Mouse (Mus musculus) MEL (cell line): Measurements from ENCODE around the gene B830017H08Rik. TPM values are rescaled to one million over a fixed set of nuclear protein-coding genes. Genes with fewer than 3 reads are reported as not detected.
A peak's percentile ranks its signal among the peaks of the same experiment; 100 is the strongest.

ENCODE experiments used
- DNase-seq: peaks from one replicate; pipeline ENCODE4 v3.0.0; 2011; ENCODE audit warnings: low read depth, low spot score
- H3K27ac ChIP-seq: 2 replicates; pipeline ENCODE4 v1.5.1; 2012; ENCODE audit warnings: low read depth, mild to moderate bottlenecking, control low read depth, low read length, moderate library complexity; ENCODE audit not compliant: control insufficient read depth
- H3K27me3 ChIP-seq, 2 experiments: fragments of 150-350 bp in 1 of 2; sonication (generic) in 1 of 2; 2 replicates each; pipeline ENCODE4 v1.6.1; 2012; ENCODE audit warnings: low read length in 2 of 2, mild to moderate bottlenecking in 2 of 2, improper control_type of control experiment in 1 of 2, moderate library complexity in 1 of 2; ENCODE audit not compliant: insufficient read depth in 2 of 2, control insufficient read depth in 1 of 2
- H3K36me3 ChIP-seq, 2 experiments: 2 replicates each; pipeline ENCODE4 v1.6.1; 2012 to 2014; ENCODE audit warnings: low read length in 2 of 2, improper control_type of control experiment in 1 of 2, inconsistent platforms in 1 of 2, mild to moderate bottlenecking in 1 of 2; ENCODE audit not compliant: insufficient read depth in 2 of 2, control insufficient read depth in 1 of 2
- H3K4me1 ChIP-seq, 2 experiments: fragments of 150-350 bp in 1 of 2; sonication (generic) in 1 of 2; 2 replicates each; pipeline ENCODE4 v1.6.1; 2012; ENCODE audit warnings: low read length in 2 of 2, improper control_type of control experiment in 1 of 2, mild to moderate bottlenecking in 1 of 2; ENCODE audit not compliant: insufficient read depth in 2 of 2, control insufficient read depth in 1 of 2
- H3K4me3 ChIP-seq, 2 experiments: fragments of 150-350 bp in 1 of 2; sonication (generic) in 1 of 2; 2 replicates each; pipeline ENCODE4 v1.5.1; 2012; ENCODE audit warnings: low read depth in 2 of 2, low read length in 2 of 2, mild to moderate bottlenecking in 2 of 2, moderate library complexity in 2 of 2, control low read depth in 1 of 2, improper control_type of control experiment in 1 of 2; ENCODE audit not compliant: control insufficient read depth in 1 of 2, insufficient read depth in 1 of 2
- H3K79me2 ChIP-seq: 2 replicates; pipeline ENCODE4 v1.6.1; 2012; ENCODE audit warnings: mild to moderate bottlenecking, low read length, moderate library complexity; ENCODE audit not compliant: control insufficient read depth, poor library complexity, insufficient read depth
- H3K9ac ChIP-seq: 2 replicates; pipeline ENCODE4 v1.6.1; 2012; ENCODE audit warnings: low read depth, mild to moderate bottlenecking, control low read depth, low read length, moderate library complexity; ENCODE audit not compliant: control insufficient read depth, poor library complexity, severe bottlenecking
- H3K9me3 ChIP-seq: fragments of 150-350 bp; sonication (generic); replicated peaks from 2 replicates; pipeline ENCODE4 v1.6.1; 2012; ENCODE audit warnings: mild to moderate bottlenecking, low read length, improper control_type of control experiment, moderate library complexity; ENCODE audit not compliant: insufficient read depth
- CHD1 ChIP-seq: IDR thresholded peaks from 2 replicates; pipeline ENCODE4 v1.6.1; 2012; ENCODE audit warnings: low read depth, mild to moderate bottlenecking, inconsistent platforms, low read length, improper control_type of control experiment
- CTCF ChIP-seq, 3 experiments: IDR thresholded peaks in 2 of 3; conservative IDR thresholded peaks in 1 of 3; 2 replicates each; pipeline ENCODE4 v1.5.1; 2011 to 2012; ENCODE audit warnings: low read length in 3 of 3, low read depth in 2 of 3, mild to moderate bottlenecking in 2 of 3, improper control_type of control experiment in 1 of 3, inconsistent platforms in 1 of 3, mixed read lengths in 1 of 3, moderate library complexity in 1 of 3; ENCODE audit not compliant: control insufficient read depth in 1 of 3, insufficient read depth in 1 of 3, poor library complexity in 1 of 3, severe bottlenecking in 1 of 3
- ELF1 ChIP-seq: IDR thresholded peaks from 2 replicates; pipeline ENCODE4 v1.6.1; 2014; ENCODE audit warnings: low read depth, mild to moderate bottlenecking, inconsistent platforms, low read length, improper control_type of control experiment, moderate library complexity
- EP300 ChIP-seq, 2 experiments: IDR thresholded peaks; 2 replicates each; pipeline ENCODE4 v1.6.1; 2011; ENCODE audit warnings: improper control_type of control experiment in 2 of 2, low read length in 2 of 2, low read depth in 1 of 2, mild to moderate bottlenecking in 1 of 2
- ETS1 ChIP-seq: IDR thresholded peaks from 2 replicates; pipeline ENCODE4 v1.6.1; 2012; ENCODE audit warnings: low read depth, mild to moderate bottlenecking, inconsistent platforms, low read length, improper control_type of control experiment, moderate library complexity
- KAT2A ChIP-seq: conservative IDR thresholded peaks from 2 replicates; pipeline ENCODE4 v1.6.1; 2012; ENCODE audit warnings: low read depth, low read length, improper control_type of control experiment, inconsistent platforms
- MAZ ChIP-seq: IDR thresholded peaks from 2 replicates; pipeline ENCODE4 v1.6.1; 2012; ENCODE audit warnings: low read depth, mild to moderate bottlenecking, inconsistent platforms, low read length, improper control_type of control experiment
- MYB ChIP-seq: IDR thresholded peaks from 2 replicates; pipeline ENCODE4 v1.6.1; 2011; ENCODE audit warnings: mild to moderate bottlenecking, low read depth, low read length, improper control_type of control experiment
- NRF1 ChIP-seq: IDR thresholded peaks from 2 replicates; pipeline ENCODE4 v1.6.1; 2014; ENCODE audit warnings: low read depth, mild to moderate bottlenecking, inconsistent platforms, low read length, improper control_type of control experiment, moderate library complexity; ENCODE audit not compliant: poor library complexity, insufficient read depth, severe bottlenecking
- POLR2A ChIP-seq, 2 experiments: IDR thresholded peaks; 2 replicates each; pipeline ENCODE4 v1.6.1; 2011 to 2012; ENCODE audit warnings: low read length in 2 of 2, mild to moderate bottlenecking in 2 of 2, control low read depth in 1 of 2, improper control_type of control experiment in 1 of 2, low read depth in 1 of 2, moderate library complexity in 1 of 2; ENCODE audit not compliant: control insufficient read depth in 1 of 2, insufficient read depth in 1 of 2, poor library complexity in 1 of 2
- POLR2AphosphoS5 ChIP-seq: IDR thresholded peaks from 2 replicates; pipeline ENCODE4 v1.6.1; 2012; ENCODE audit warnings: low read depth, borderline replicate concordance, mild to moderate bottlenecking, inconsistent platforms, low read length, moderate library complexity, mixed read lengths
- SMC3 ChIP-seq: IDR thresholded peaks from 2 replicates; pipeline ENCODE4 v1.6.1; 2011; ENCODE audit warnings: low read depth, low read length, improper control_type of control experiment
- TBP ChIP-seq: IDR thresholded peaks from 2 replicates; pipeline ENCODE4 v1.8.0; 2011; ENCODE audit warnings: low read depth, low read length, improper control_type of control experiment
- TCF12 ChIP-seq: IDR thresholded peaks from 2 replicates; pipeline ENCODE4 v1.6.1; 2014; ENCODE audit warnings: low read depth, mild to moderate bottlenecking, inconsistent platforms, low read length, improper control_type of control experiment, moderate library complexity
- UBTF ChIP-seq: IDR thresholded peaks from 2 replicates; pipeline ENCODE4 v1.6.1; 2012; ENCODE audit warnings: low read depth, mild to moderate bottlenecking, inconsistent platforms, low read length, improper control_type of control experiment, moderate library complexity, borderline replicate concordance; ENCODE audit not compliant: insufficient read depth
- USF2 ChIP-seq, 2 experiments: IDR thresholded peaks; 2 replicates each; pipeline ENCODE4 v1.6.1; 2011 to 2012; ENCODE audit warnings: improper control_type of control experiment in 2 of 2, low read length in 2 of 2, borderline replicate concordance in 1 of 2, inconsistent platforms in 1 of 2, low read depth in 1 of 2, mild to moderate bottlenecking in 1 of 2; ENCODE audit not compliant: insufficient read depth in 1 of 2
- ZC3H11A ChIP-seq: IDR thresholded peaks from 2 replicates; pipeline ENCODE4 v1.6.1; 2012; ENCODE audit warnings: low read depth, mild to moderate bottlenecking, inconsistent platforms, low read length, improper control_type of control experiment
- polyA plus RNA-seq, 2 experiments: library from polyadenylated mRNA; stranded (reverse) in 1 of 2; unstranded in 1 of 2; fragments of >175 nt in 1 of 2; fragments of >200 nt in 1 of 2; gene quantifications; 2 replicates each; pipeline versions ENCODE4 v1.2.1 to v1.2.4; 2012; ENCODE audit warnings: low replicate concordance in 2 of 2, low read depth in 1 of 2; ENCODE audit not compliant: insufficient read length in 2 of 2, insufficient read depth in 1 of 2, missing spikeins in 1 of 2
- total RNA-seq: library from RNA; depleted of rRNA; stranded (reverse); fragments of 300-350 nt; gene quantifications from 2 replicates; pipeline ENCODE4 v1.2.3, GENCODE M21; 2012

B830017H08Rik gene
- total and polyA plus RNA-seq, 3 experiments = 0.06 TPM; not detected in 2

GRCm38 (mm10) chr16:17802456-17802838 lies 30.5 kb upstream of the B830017H08Rik start:
- no peaks in the 10 kb centered on the region; a peak in 1 of 4 replicates for H3K36me3 ChIP-seq
- H3K4me3 ChIP-seq = no peak overlapping the region
- H3K4me1 ChIP-seq = peaks cover 0 to 23% of the 10 kb centered on the region in 2 experiments; a peak in 2 of 4 replicates

GRCm38 (mm10) chr16:17802839-17803674 lies 29.9 kb upstream of the B830017H08Rik start:
- H3K79me2 ChIP-seq = peaks cover 5% of the 10 kb centered on the region; the same call in 1 of the 2 replicates
- H3K4me1 ChIP-seq = peaks cover 2 to 28% of the 10 kb centered on the region in 2 experiments; a peak in 3 of 4 replicates
- no peaks in the 10 kb centered on the region for H3K9me3 ChIP-seq
- no peak overlapping the region for H3K9ac ChIP-seq
- H3K27ac ChIP-seq = no peak overlapping the region
- no peak for DNase-seq
- TF ChIP-seq ELF1 = no peak
- peak in 2 of 3 experiments; percentile 12 to 21; a peak in 2 of 6 replicates for TF ChIP-seq CTCF (IDR thresholded peaks at IDR 0.05 in 2 of 3, conservative IDR thresholded peaks at IDR 0.05 in 1 of 3; ENCODE audit: control insufficient read depth in 1 of 3, insufficient read depth in 1 of 3, low read depth in 2 of 3, low read length in 3 of 3, poor library complexity in 1 of 3, severe bottlenecking in 1 of 3)
- H3K27me3 ChIP-seq = no peaks in the 10 kb centered on the region
- no peak overlapping the region for H3K4me3 ChIP-seq
- H3K36me3 ChIP-seq = peaks cover 0 to 4% of the 10 kb centered on the region in 2 experiments; a peak in 2 of 4 replicates

More at GRCm38 (mm10) chr16:17802456-17802838, 30.5 kb upstream of the B830017H08Rik start:
- Histone ChIP-seq H3K79me2 (peaks cover 5% of the 10 kb centered on the region; the same call in 1 of the 2 replicates), H3K27me3 (no peaks in the 10 kb centered on the region), H3K9me3 (no peaks in the 10 kb centered on the region), H3K27ac (no peak overlapping the region), H3K9ac (no peak overlapping the region)
- DNase-seq = no peak
- TF ChIP-seq ZC3H11A (no peak), UBTF (no peak), TCF12 (no peak), USF2 (IDR thresholded peaks at IDR 0.05; ENCODE audit: borderline replicate concordance in 1 of 2, insufficient read depth in 1 of 2, low read depth in 1 of 2, low read length in 2 of 2) (no peak), POLR2A (IDR thresholded peaks at IDR 0.05; ENCODE audit: control insufficient read depth in 1 of 2, insufficient read depth in 1 of 2, low read depth in 1 of 2, low read length in 2 of 2, poor library complexity in 1 of 2) (no peak), MAZ (no peak), KAT2A (no peak), NRF1 (no peak), SMC3 (no peak), CHD1 (no peak), TBP (no peak), MYB (no peak), ELF1 (no peak), EP300 (IDR thresholded peaks at IDR 0.05; ENCODE audit: low read depth in 1 of 2, low read length in 2 of 2) (no peak), POLR2AphosphoS5 (no peak), ETS1 (no peak)
